Mouse (Mus musculus) fibroblast of lung, adult 2 months (primary cell): ENCODE measurements at regions not wholly inside any gene's neighbourhood (a gene's known extent, or its start where the extent isn't known, plus 50 kb on each side); places are given as distances from the start of the nearest gene placed in this dataset.
A peak's percentile ranks its signal among the peaks of the same experiment; 100 is the strongest.

Experiments
- DNase-seq: peaks from one replicate; pipeline ENCODE4 v3.0.0-alpha.2; 2011; ENCODE audit warnings: low read depth

GRCm38 (mm10) chr1:23207843-23208242 is 105.8 kb upstream of the 4933415F23Rik start:
- DNase-seq, result no peak

- DNase-seq, result no peak
These were observed 105.0 kb upstream of the 4933415F23Rik start for GRCm38 (mm10) chr1:23207024-23207423.

GRCm38 (mm10) chr1:23202511-23203435 is 100.7 kb upstream of the 4933415F23Rik start:
- DNase-seq, result no peak

DNA sequence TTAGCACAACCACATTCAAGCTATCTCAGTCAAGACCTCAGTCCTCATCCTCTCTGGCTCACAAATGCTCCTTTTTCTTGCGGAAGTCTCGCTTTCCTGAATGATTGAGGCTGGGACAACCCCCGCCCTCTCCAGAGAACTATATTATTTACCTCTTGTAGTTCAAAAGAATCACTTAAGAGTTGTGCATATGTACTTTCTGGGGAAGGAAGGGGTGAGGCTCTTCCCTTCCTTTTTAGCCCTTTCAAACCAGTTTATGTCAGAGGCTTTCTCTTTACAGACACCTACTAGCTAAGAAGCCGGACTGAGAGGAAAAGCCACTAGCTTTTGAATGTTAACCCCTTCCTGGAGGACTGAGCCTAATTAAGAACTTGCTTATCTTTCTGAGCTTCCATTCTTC is 98.4 kb upstream of the 4933415F23Rik start:
- DNase-seq, result no peak

GRCm38 (mm10) chr1:23190316-23191005 is 88.4 kb upstream of the 4933415F23Rik start:
- DNase-seq, result no peak

- DNase-seq, result no peak
These were observed 87.7 kb upstream of the 4933415F23Rik start for GRCm38 (mm10) chr1:23189790-23190189.

DNA sequence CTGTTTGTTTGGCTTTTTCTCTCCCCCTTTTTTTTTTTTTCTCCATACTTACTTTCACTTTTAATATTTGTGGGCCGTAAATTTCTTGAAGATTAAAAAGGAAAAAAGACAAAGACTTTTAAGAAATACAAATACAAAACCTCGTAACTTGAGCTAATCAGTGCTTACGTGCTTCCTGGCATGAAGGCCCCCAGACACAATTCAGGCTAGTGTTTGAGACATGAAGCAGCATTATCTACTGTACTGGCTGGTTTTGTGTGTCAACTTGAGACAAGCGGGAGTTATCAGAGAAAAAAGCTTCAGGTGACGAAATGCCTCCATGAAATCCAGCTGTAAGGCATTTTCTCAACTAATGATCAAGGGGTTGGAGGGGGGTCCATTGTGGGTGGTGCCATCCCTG is 86.2 kb upstream of the 4933415F23Rik start:
- DNase-seq, result no peak

DNA sequence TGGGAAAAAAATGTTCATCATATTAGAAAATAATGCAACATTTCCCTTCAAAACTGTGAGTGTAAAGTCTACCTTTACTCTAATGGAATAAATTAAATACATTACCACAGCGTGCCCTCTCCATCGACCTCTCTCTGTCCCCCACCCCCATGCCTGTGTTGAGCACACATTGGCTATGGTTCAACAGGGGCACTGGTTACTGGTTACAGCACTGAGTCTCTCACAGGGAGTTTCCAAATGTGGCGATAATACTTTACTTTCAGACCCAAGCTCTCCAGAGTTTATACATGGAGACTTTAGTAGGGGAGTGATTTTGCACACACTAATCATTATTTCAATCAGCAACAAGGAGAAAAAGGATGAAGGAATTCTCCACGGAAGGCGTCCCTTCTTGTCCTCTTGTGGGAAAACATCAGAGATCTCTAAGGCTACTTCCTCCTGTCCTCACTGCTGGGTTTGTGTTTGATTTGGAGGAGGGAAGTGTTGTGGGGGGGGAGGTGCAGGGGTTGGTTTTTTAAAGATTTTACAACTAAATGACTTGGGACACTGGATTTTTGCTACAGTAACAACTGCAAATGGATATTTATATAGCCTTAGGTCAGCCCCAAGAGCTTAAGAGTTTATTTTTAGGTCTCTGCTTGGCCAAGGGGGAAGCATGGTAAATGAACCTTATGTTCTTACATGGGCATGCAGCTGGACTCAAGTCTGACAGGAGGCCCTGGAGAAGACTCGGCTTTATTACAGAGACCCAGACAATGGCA is 85.6 kb upstream of the 4933415F23Rik start:
- no peak for DNase-seq

DNA sequence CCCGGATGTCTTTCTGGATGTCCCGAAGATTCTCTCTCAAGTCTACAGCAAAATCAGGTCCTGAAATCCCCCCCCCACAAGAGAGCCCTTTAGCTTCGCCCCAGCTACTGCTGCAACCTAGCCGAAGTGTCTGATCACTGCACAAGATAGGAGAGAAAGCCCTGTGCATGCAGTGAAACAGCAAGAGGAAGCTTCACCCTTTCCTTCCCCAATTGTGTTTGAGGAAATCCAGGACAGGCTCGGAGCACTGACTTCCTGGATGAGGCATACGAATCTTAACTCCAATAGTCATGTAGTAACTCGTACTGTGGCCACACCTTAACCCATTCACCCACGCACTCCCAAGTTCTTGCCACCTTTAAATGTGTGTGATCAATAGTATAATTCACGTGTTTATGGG is 82.7 kb upstream of the 4933415F23Rik start:
- DNase-seq, result no peak

GRCm38 (mm10) chr1:23182541-23182940 is 80.5 kb upstream of the 4933415F23Rik start:
- DNase-seq, result no peak

- DNase-seq, result no peak
These were observed 76.4 kb upstream of the 4933415F23Rik start for GRCm38 (mm10) chr1:23178335-23178974.

DNA sequence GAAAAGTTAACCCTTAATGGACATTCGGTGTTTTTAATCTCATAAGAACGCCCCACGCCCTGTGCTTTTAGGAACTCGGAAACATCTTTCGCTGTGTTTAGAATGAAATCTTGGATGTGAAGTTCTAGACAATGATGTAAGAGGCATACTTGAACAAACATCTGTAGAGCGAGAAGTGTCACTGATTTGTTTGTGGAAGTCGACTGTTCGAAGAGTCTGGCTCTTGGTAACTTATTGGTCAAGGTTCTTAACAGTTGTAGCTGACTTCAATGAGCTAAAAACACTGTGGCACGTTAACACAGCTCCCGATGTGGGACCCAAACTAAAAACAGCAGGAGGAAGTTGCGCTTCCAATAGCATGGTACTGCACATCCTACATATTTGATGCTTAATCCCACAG is 72.0 kb upstream of the 4933415F23Rik start:
- DNase-seq, result no peak

- no peak for DNase-seq
These were observed 71.2 kb upstream of the 4933415F23Rik start for GRCm38 (mm10) chr1:23173054-23173802.

- no peak for DNase-seq
These were observed 69.3 kb upstream of the 4933415F23Rik start for GRCm38 (mm10) chr1:23171336-23171735.

GRCm38 (mm10) chr1:23170711-23171110 is 68.7 kb upstream of the 4933415F23Rik start:
- DNase-seq, result peak; percentile 44

DNA sequence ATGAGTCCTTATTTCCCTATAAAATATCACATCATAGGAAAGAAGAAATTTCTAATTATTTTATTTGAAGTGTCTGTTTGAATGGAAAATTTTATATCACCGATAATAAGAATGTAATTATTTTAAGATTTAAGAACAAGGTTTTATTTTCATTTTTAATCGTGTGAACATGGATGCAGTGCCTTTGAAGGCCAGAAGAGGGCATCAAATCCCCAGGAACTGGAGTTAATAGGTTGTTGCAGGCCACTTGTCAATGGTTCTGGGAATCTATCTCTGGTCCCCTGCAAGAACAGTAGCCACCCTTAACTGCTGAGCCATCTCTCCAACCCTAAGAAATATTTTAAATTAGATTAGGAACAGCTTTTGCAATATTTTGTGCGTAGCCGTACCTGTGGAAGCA is 66.5 kb upstream of the 4933415F23Rik start:
- DNase-seq, result no peak

- DNase-seq, result no peak
These were observed 61.4 kb upstream of the 4933415F23Rik start for GRCm38 (mm10) chr1:23163371-23163935.

- DNase-seq, result no peak
These were observed 60.7 kb upstream of the 4933415F23Rik start for GRCm38 (mm10) chr1:23162766-23163165.
